Mouse (Mus musculus): ENCODE results near the gene Crygb. TPM values are rescaled to one million over a fixed set of nuclear protein-coding genes. Genes with fewer than 3 reads are reported as not detected.
"Not testable (repeated sequence)": the region's sequence is repeated elsewhere in the genome, so short reads cannot be mapped to it uniquely, and the experiment has no call there.

Crygb gene
- total RNA-seq, 1 experiment from 2014 or later, result not detected

- no peak for ATAC-seq (replicated peaks; ENCODE audit: low read depth, poor library complexity, severe bottlenecking)
Measured at GRCm38 (mm10) chr1:65075607-65076006, 6.5 kb downstream of the Crygb start.

- no peak for ATAC-seq (replicated peaks; ENCODE audit: low read depth, poor library complexity, severe bottlenecking)
Measured at GRCm38 (mm10) chr1:65073589-65073988, 8.5 kb downstream of the Crygb start, which contains the start of gene Crygc. Gene Crygc, minus strand, starts transcription at chr1:65073689.

DNA sequence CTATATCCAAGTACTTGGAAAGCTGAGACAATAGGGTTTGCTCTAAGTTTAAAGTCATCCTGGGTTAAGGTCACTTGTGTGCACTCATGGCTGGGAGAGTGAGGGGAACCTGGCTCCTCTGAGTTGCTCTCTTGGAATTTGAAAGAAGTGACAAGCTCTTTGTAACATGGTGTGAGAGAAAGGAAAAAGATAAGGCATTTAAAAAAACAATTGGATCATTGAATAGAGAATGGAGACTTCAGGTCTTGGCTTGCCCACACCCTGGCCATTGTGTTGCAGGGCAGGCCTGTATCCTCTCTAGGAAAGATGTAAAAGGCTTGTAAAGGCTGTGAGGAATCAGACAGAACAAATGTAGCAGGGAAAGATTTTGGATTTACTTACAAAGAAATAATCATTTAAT lies 14.2 kb downstream of the Crygb start:
- ATAC-seq (replicated peaks; ENCODE audit: low read depth, poor library complexity, severe bottlenecking), result no peak

- no peak for ATAC-seq (replicated peaks; ENCODE audit: low read depth, poor library complexity, severe bottlenecking)
Measured at GRCm38 (mm10) chr1:65064201-65064600, 17.9 kb downstream of the Crygb start.

DNA sequence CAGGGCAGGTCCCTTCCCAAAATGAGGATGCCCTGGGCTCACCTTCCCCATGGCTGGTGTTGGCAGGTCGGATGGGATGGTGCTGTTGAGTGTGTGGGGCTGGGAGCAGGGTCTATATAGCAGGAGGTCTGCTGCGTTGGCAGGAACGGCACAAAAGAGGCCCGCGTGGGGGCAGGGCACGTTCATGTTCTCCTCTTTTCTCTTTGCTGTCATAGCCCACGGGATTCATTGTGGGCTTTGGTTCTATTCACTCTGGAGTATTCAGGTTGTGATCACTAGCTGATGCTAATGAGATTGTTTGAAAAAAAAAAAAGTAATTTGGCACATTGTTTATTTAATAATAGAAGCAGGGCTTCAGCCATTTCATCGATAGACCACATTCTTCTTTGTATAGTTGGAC lies 18.7 kb downstream of the Crygb start, which contains the start of gene Crygd:
TSS of gene Crygd (minus strand) at position 101 of the 400 bp plus-strand sequence.
- no peak for ATAC-seq (replicated peaks; ENCODE audit: low read depth, poor library complexity, severe bottlenecking)

DNA sequence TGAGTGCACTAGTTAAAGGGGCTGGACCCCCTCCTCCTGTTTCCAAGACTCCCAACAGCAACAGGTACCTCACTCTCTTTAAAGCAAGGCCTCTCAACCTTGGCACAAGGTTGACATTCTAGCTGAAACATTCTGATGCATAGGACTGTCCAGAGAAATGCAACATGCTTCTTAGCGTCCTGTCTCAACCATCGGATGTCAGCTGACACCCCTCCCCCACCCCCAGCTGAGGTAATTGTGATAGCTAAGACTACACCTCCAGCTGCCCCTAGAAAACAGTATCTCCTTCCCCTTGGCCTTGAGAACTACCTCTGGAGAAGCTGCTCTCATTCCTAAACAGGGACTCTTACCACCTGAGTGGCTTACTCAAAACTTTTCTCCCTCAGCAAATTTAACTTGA lies 29.9 kb downstream of the Crygb start:
- no peak for ATAC-seq (replicated peaks; ENCODE audit: low read depth, poor library complexity, severe bottlenecking)

DNA sequence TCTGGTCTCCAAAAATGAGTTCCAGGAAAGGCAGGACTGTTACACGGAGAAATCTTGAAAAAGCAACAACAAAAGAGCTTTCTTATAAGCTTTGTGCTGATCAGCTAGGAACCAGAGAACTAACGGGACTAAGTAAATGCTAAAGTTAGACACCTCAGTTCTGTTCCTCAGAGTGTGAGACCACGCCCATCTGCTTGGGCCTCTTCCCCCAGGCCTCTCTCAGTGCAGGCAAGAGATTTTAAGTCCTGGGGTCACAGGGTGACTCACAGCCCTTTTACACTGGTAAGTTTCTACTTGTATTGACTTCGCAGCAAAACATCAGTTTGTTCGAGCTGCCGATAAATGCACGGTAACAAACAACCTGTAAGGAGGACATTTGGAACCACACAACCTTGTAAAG lies 30.4 kb downstream of the Crygb start:
- ATAC-seq (replicated peaks; ENCODE audit: low read depth, poor library complexity, severe bottlenecking), result no peak

DNA sequence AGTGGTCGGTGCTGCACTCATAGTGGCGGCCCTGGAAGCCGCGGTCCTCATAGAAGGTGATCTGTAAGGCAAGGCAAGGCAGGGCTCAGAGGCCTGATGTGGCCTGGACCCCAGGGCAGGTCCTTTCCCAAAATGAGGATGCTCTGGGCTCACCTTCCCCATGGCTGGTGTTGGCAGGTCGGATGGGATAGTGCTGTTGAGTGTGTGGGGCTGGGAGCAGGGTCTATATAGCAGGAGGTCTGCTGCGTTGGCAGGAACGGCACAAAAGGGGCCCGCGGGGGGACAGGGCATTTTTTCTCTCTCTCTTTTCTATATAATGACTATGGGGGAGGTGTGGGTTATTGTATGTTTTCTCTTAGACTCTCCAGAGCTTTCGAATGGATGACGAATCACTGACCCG lies 31.1 kb downstream of the Crygb start, which contains the start of gene Cryge:
TSS of gene Cryge (minus strand) at position 198 of the 400 bp plus-strand sequence.
- ATAC-seq (replicated peaks; ENCODE audit: low read depth, poor library complexity, severe bottlenecking), result not testable (repeated sequence)

DNA sequence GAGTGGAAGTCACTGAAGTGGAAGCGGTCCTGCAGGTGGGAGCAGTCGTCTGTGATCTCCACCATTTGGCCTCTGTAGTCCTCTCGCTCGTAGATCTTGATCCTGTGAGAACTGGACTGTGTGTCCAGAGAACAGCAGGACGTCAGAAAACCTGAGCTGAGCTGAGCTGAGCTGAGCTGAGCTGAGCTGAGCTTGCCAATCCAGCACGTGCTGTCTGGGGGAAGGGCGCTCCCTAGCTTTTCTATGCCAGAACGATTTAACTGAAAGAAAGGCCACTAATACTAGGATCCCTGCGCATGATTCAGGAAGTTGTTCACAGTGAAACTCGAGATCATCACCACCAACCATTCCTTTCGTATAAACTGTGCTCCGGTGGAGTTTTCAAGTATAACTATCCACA lies 33.3 kb downstream of the Crygb start:
- ATAC-seq (replicated peaks; ENCODE audit: low read depth, poor library complexity, severe bottlenecking), result no peak

- peak; percentile 72; the same call in 1 of the 2 replicates for ATAC-seq (replicated peaks; ENCODE audit: low read depth, poor library complexity, severe bottlenecking)
Measured at GRCm38 (mm10) chr1:65046401-65047109, 35.5 kb downstream of the Crygb start.

DNA sequence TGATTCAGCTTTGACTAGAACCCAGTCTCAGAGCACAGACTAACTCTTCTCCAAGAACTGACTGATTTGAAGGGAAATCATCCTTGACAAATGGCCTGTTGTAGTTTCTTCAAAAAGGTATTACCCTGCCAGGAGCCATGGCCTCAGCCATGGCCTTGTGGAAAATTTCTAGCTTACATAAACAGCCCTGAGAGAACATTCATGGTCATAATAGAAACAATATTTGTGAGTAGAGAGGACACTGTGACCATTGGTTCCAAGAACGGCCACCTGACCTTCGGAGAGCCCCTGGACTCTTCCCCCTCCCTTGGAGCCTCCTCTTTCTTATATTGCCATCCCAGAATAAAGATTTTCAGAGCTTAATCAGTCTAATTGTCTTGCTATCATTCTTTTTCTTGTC lies 38.7 kb downstream of the Crygb start:
- ATAC-seq (replicated peaks; ENCODE audit: low read depth, poor library complexity, severe bottlenecking), result no peak

DNA sequence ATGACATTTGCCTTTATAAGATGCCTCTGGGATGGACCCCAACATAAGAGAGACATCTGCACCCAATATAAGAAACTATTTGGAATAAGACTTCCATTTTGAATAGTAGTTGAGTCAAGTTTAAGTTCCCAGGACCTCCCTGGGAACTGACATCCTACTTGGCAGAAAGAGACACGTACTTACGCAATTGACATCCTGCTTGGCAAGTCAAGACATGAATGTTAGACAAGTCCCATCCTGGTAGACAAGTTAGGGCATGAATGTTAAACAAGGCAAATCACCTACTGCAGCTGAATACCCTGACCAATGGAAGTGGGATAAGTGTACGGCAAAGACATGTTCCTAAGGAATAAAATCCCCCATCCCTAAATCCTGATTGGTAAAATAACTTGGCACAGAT lies 40.3 kb downstream of the Crygb start:
- no peak for ATAC-seq (replicated peaks; ENCODE audit: low read depth, poor library complexity, severe bottlenecking)

- ATAC-seq (replicated peaks; ENCODE audit: low read depth, poor library complexity, severe bottlenecking), result no peak
Measured at GRCm38 (mm10) chr1:65040806-65041205, 41.3 kb downstream of the Crygb start.

DNA sequence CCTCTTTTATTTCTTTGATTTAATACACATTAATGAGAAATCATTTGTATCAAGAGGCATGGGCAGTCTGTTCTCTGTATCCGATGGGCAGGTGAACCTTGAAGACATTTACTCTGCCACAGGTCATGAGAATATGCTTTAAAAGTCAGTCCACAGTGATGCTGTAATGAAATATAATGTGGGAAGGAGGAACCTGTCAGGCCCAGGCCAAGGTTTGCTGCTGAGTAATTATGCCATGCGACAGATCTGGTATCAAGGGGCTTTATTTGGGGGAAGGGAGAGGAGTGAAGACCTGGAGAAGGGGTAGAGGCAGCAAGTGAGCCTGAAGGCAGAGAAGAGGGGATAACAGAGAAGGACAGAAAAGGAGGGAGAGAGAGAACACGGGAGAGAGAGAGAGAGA lies 42.4 kb downstream of the Crygb start:
- no peak for ATAC-seq (replicated peaks; ENCODE audit: low read depth, poor library complexity, severe bottlenecking)

GRCm38 (mm10) chr1:65037542-65037941 lies 44.5 kb downstream of the Crygb start:
- no peak for ATAC-seq (replicated peaks; ENCODE audit: low read depth, poor library complexity, severe bottlenecking)

GRCm38 (mm10) chr1:65035513-65035912 lies 46.6 kb downstream of the Crygb start:
- no peak for ATAC-seq (replicated peaks; ENCODE audit: low read depth, poor library complexity, severe bottlenecking)

DNA sequence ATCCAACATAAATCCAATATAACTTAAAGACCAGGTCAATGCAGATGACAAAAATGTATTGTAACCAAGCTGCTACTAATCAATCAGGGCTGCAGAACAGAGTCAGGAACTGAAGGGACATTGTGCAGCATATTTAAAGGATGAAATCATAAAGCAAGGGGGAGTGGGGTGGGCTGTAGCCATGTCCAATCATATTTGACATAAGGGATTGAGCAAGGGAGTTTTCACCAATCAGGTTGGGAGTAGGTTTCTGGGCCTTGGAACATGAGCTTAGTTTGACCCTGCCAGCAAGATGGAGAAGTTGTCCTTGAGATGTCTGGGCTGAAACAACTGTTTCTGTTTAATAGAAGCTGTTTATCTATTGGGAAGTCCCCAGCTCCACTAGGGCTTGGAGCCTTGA lies 49.4 kb downstream of the Crygb start, which contains the start of gene Akr1cl:
TSS of gene Akr1cl (minus strand) at position 119 of the 400 bp plus-strand sequence.
- ATAC-seq (replicated peaks; ENCODE audit: low read depth, poor library complexity, severe bottlenecking), result no peak

Other genes with a start within 250 kb of the Crygb start
- gene Plekhm3, start 125.5 kb downstream of the Crygb start, total RNA-seq (2017), result 6.2 and 8.7 TPM in 2 replicates
- not detected in 2 replicates for gene Akr1cl, start 49.5 kb downstream of the Crygb start, total RNA-seq (2017)
- gene Cryge, start 31.1 kb downstream of the Crygb start, total RNA-seq (2017), result not detected in 2 replicates
- gene Crygd, start 18.8 kb downstream of the Crygb start, total RNA-seq (2017), result not detected in 2 replicates
- gene Crygc, start 8.6 kb downstream of the Crygb start, total RNA-seq (2017), result not detected in 2 replicates
- not detected in 2 replicates for gene Cryga, start 21.1 kb upstream of the Crygb start, total RNA-seq (2017)
- gene Gm28845, start 37.3 kb upstream of the Crygb start, total RNA-seq (2017), result not detected in 2 replicates
- 0.27 TPM in 1 of 2 replicates, not detected in the other for gene D630023F18Rik, start 40.9 kb upstream of the Crygb start, total RNA-seq (2017)
- gene Idh1, start 104.2 kb upstream of the Crygb start, total RNA-seq (2017), result 55.4 and 66.1 TPM in 2 replicates
- 25.3 and 32.7 TPM in 2 replicates for gene Pikfyve, start 104.4 kb upstream of the Crygb start, total RNA-seq (2017)
- not detected in 2 replicates for gene Pth2r, start 199.8 kb upstream of the Crygb start, total RNA-seq (2017)